ENCODE assay signal across 8 mouse cellular contexts in the genomic region with DNA sequence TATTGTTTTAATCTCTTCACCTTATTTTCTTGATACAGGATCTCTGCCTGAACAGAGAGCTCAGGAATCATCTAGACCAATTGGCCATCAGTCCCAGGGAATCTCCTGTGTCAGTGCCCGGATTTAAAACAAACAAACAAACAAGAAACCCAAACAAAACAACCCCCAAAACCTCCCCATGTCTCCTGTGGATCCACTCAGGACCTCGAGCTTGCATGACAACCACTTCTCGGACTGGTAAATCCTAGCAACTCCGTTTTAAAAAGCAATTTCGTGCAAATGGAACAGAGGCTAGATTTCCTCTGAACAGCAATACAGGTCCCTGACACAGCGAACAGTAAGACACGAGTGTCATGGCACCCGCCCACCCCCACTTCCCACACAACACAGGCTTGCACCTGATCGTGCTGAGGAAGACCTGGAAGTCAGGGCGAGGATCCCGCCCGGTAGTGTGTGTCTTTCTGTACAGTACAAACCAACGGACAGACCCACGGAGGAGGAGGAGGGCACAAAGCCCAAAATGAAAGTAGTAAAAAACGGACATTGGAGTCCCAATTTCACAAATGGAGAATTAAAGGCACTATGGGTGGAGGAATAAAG. TPM values are rescaled to one million over a fixed set of nuclear protein-coding genes. Genes with fewer than 3 reads are reported as not detected.
DNase-seq lines count a peak whose midpoint lies in the region; ATAC-seq and TF ChIP-seq lines count a peak whose summit lies in the region.

No protein-coding gene starts in this region.

- peaks cover 78% of the 10 kb centered on the region for H3K27me3 ChIP-seq in hindbrain, embryonic 10.5 days (ENCODE audit: insufficient read depth, poor library complexity, severe bottlenecking)
- peaks cover 88% of the 10 kb centered on the region for H3K27me3 ChIP-seq in liver, embryonic 13.5 days
- peaks cover 44% of the 10 kb centered on the region for H3K27me3 ChIP-seq in small intestine, adult 2 months (ENCODE audit: control insufficient read depth, insufficient read depth, low read length)

- no peaks in the 10 kb centered on the region for H3K9me3 ChIP-seq in hindbrain, embryonic 10.5 days
- no peaks in the 10 kb centered on the region for H3K9me3 ChIP-seq in liver, embryonic 13.5 days (replicated peaks)

- H3K27ac ChIP-seq in bone marrow macrophage, adult 2 months (ENCODE audit: insufficient read depth, low read depth, low read length) = no peak overlapping the region
- H3K27ac ChIP-seq in hindbrain, embryonic 10.5 days = no peak overlapping the region
- no peak overlapping the region for H3K27ac ChIP-seq in liver, embryonic 13.5 days
- no peak overlapping the region for H3K27ac ChIP-seq in small intestine, adult 2 months (ENCODE audit: insufficient read depth, low read depth, low read length)

- no peaks in the 10 kb centered on the region for H3K36me3 ChIP-seq in hindbrain, embryonic 10.5 days
- H3K36me3 ChIP-seq in liver, embryonic 13.5 days = no peaks in the 10 kb centered on the region
- H3K36me3 ChIP-seq in small intestine, adult 2 months (ENCODE audit: control insufficient read depth, insufficient read depth, low read length) = no peaks in the 10 kb centered on the region

- H3K4me3 ChIP-seq in bone marrow macrophage, adult 2 months (ENCODE audit: insufficient read depth, low read length) = peak overlapping the region; percentile 61
- H3K4me3 ChIP-seq in hindbrain, embryonic 10.5 days = peak overlapping the region; percentile 61
- H3K4me3 ChIP-seq in liver, embryonic 13.5 days (replicated peaks) = peak overlapping the region; percentile 54
- H3K4me3 ChIP-seq in small intestine, adult 2 months (ENCODE audit: low read depth, low read length) = peak overlapping the region; percentile 56

- no peak overlapping the region for H3K9ac ChIP-seq in liver, embryonic 13.5 days

- no peak for TF ChIP-seq CTCF in bone marrow macrophage, adult 2 months (IDR thresholded peaks at IDR 0.05; ENCODE audit: low read depth, low read length)
- TF ChIP-seq CTCF in small intestine, adult 2 months (IDR thresholded peaks at IDR 0.05; ENCODE audit: extremely low read depth, insufficient read length, insufficient replicate concordance, low read depth, low read length) = no peak

- peak overlapping the region; percentile 77 for H3K4me2 ChIP-seq in liver, embryonic 13.5 days

- H3K4me1 ChIP-seq in bone marrow macrophage, adult 2 months (ENCODE audit: control insufficient read depth, insufficient read depth, low read length) = peaks cover 4% of the 10 kb centered on the region; the same call in 1 of the 2 replicates
- peaks cover 58% of the 10 kb centered on the region for H3K4me1 ChIP-seq in hindbrain, embryonic 10.5 days (replicated peaks)
- H3K4me1 ChIP-seq in liver, embryonic 13.5 days (replicated peaks) = peaks cover 33% of the 10 kb centered on the region
- H3K4me1 ChIP-seq in small intestine, adult 2 months (ENCODE audit: control insufficient read depth, insufficient read depth, insufficient read length, low read length) = peaks cover 7% of the 10 kb centered on the region

- WGBS in hindbrain, embryonic 10.5 days = under 1% methylated on average over 15 of the region's 15 CpGs
- WGBS in liver, embryonic 13.5 days (ENCODE audit: insufficient replicate concordance) = 1% methylated on average over 15 of the region's 15 CpGs
- 3% methylated on average over 15 of the region's 15 CpGs for WGBS in small intestine, adult 2 months

- peak; percentile 30 for DNase-seq in cerebellum, postnatal 25 days
- no peak for DNase-seq in cerebellum, adult 9-11 months
- peak; percentile 43 for DNase-seq in hindbrain, embryonic 10.5 days (ENCODE audit: low spot score)
- no peak for DNase-seq in liver, embryonic 13.5 days
- no peak for DNase-seq in left cerebral cortex, adult 8-10 months (ENCODE audit: low spot score in 2 of 2)

- TF ChIP-seq POLR2A in bone marrow macrophage, adult 2 months (IDR thresholded peaks at IDR 0.05; ENCODE audit: borderline replicate concordance, low read depth, low read length) = no peak
- TF ChIP-seq POLR2A in small intestine, adult 2 months (IDR thresholded peaks at IDR 0.05; ENCODE audit: low read depth, low read length) = no peak

- no peak for ATAC-seq in liver, embryonic 13.5 days (ENCODE audit: low read depth)
- ATAC-seq in megakaryocyte-erythroid progenitor cell, adult 5-6 weeks (replicated peaks; ENCODE audit: low FRiP score, low TSS enrichment, poor library complexity, severe bottlenecking) = no peak

RNA-seq across cellular contexts. Expression of gene Spata18, which starts 0.7 kb away (rescaled TPM):
- polyA plus RNA-seq in bone marrow macrophage, adult 2 months (2012; ENCODE audit: insufficient read depth, insufficient read length, missing spikeins) = not detected in 2 replicates
- polyA plus RNA-seq in hindbrain, embryonic 10.5 days (2016; fragmentation: Nextera tagmentation; extraction: Ambion mirVana) = 0.14 and 0.85 TPM in 2 replicates
- not detected in 2 replicates for polyA plus RNA-seq in liver, embryonic 13.5 days (2015; fragmentation: Nextera tagmentation; extraction: Ambion mirVana)
- 0.14 TPM in 1 of 2 replicates, not detected in the other for polyA plus RNA-seq in small intestine, adult 2 months (2012; rRNA removed)
- total RNA-seq in megakaryocyte-erythroid progenitor cell, adult 5-6 weeks (2014; fragmentation: Nextera tagmentation) = not detected in 2 replicates
- not detected in 2 replicates for total RNA-seq in megakaryocyte-erythroid progenitor cell, adult 5-6 weeks (2017)
- total RNA-seq in left cerebral cortex, adult 8-10 months (2022) = 1 to 10 TPM in 2 of 4 experiments, under 1 TPM in 2; 0.48 to 1.3 (median 0.79) TPM

RNA-seq across cellular contexts. Expression of gene Sgcb, which starts 2.9 kb away (rescaled TPM):
- 15.5 and 16.9 TPM in 2 replicates for polyA plus RNA-seq in bone marrow macrophage, adult 2 months (2012; ENCODE audit: insufficient read depth, insufficient read length, missing spikeins)
- polyA plus RNA-seq in hindbrain, embryonic 10.5 days (2016; fragmentation: Nextera tagmentation; extraction: Ambion mirVana) = 19.8 and 20.9 TPM in 2 replicates
- polyA plus RNA-seq in liver, embryonic 13.5 days (2015; fragmentation: Nextera tagmentation; extraction: Ambion mirVana) = 2.8 and 3.0 TPM in 2 replicates
- 0.67 and 1.1 TPM in 2 replicates for polyA plus RNA-seq in small intestine, adult 2 months (2012; rRNA removed)
- 2.5 and 4.7 TPM in 2 replicates for total RNA-seq in megakaryocyte-erythroid progenitor cell, adult 5-6 weeks (2014; fragmentation: Nextera tagmentation)
- total RNA-seq in megakaryocyte-erythroid progenitor cell, adult 5-6 weeks (2017) = 2.7 and 5.7 TPM in 2 replicates
- 10 to 100 TPM; 41.5 to 51.6 (median 44.8) TPM for total RNA-seq in left cerebral cortex, adult 8-10 months (2022)

RNA-seq across cellular contexts. Expression of gene Lrrc66, which starts 18.1 kb away (rescaled TPM):
- not detected in 2 replicates for polyA plus RNA-seq in bone marrow macrophage, adult 2 months (2012; ENCODE audit: insufficient read depth, insufficient read length, missing spikeins)
- not detected in 2 replicates for polyA plus RNA-seq in hindbrain, embryonic 10.5 days (2016; fragmentation: Nextera tagmentation; extraction: Ambion mirVana)
- 0.21 and 0.25 TPM in 2 replicates for polyA plus RNA-seq in liver, embryonic 13.5 days (2015; fragmentation: Nextera tagmentation; extraction: Ambion mirVana)
- polyA plus RNA-seq in small intestine, adult 2 months (2012; rRNA removed) = 6.2 and 14.8 TPM in 2 replicates
- 0.68 and 1.7 TPM in 2 replicates for total RNA-seq in megakaryocyte-erythroid progenitor cell, adult 5-6 weeks (2014; fragmentation: Nextera tagmentation)
- 10.7 and 21.4 TPM in 2 replicates for total RNA-seq in megakaryocyte-erythroid progenitor cell, adult 5-6 weeks (2017)
- total RNA-seq in left cerebral cortex, adult 8-10 months (2022) = not detected

Comparison
In these comparisons a context has a peak if more than half of its experiments do, and no peak if none do; other contexts are left out.
1. DNase-seq: peak in cerebellum, postnatal 25 days (2 of 2) and hindbrain, embryonic 10.5 days (single experiment); none in cerebellum, adult 9-11 months (single experiment), liver, embryonic 13.5 days (single experiment) and left cerebral cortex, adult 8-10 months (0 of 2).
2. Peak in every context shown above with its lines, with median percentiles within 50 percentile points of each other: H3K4me3 ChIP-seq.